8 mouse cellular contexts compared by ENCODE assay signal in genomic region chr9:21724147-21724536, GRCm38 (mm10). TPM values are rescaled to one million over a fixed set of nuclear protein-coding genes. Genes with fewer than 3 reads are reported as not detected.
DNase-seq lines count a peak whose midpoint lies in the region; ATAC-seq lines count a peak whose summit lies in the region.

No protein-coding gene starts in this region.

- H3K27ac ChIP-seq in heart, embryonic 14.5 days (replicated peaks in 1 of 2; ENCODE audit: control insufficient read depth in 1 of 2, insufficient read depth in 1 of 2, low read depth in 2 of 2, low read length in 2 of 2), result peak overlapping the region; percentile 91 to 94
- H3K27ac ChIP-seq in liver, embryonic 13.5 days, result peak overlapping the region; percentile 95
- H3K27ac ChIP-seq in stomach, embryonic 16.5 days (ENCODE audit: low read length), result peak overlapping the region; percentile 98

- H3K27me3 ChIP-seq in heart, embryonic 14.5 days (ENCODE audit: control insufficient read depth, insufficient read depth, low read length), result no peaks in the 10 kb centered on the region
- H3K27me3 ChIP-seq in liver, embryonic 13.5 days, result no peaks in the 10 kb centered on the region
- H3K27me3 ChIP-seq in stomach, embryonic 16.5 days (ENCODE audit: control insufficient read depth, insufficient read depth, low read length), result no peaks in the 10 kb centered on the region

- H3K36me3 ChIP-seq in heart, embryonic 14.5 days (ENCODE audit: control insufficient read depth, insufficient read depth, low read length), result 0 out of 2 replicates have a peak, but pooled peaks cover 3% of the 10 kb centered on the region
- H3K36me3 ChIP-seq in liver, embryonic 13.5 days, result peaks cover 23% of the 10 kb centered on the region
- no peaks in the 10 kb centered on the region for H3K36me3 ChIP-seq in stomach, embryonic 16.5 days (ENCODE audit: control insufficient read depth, insufficient read depth, low read length)

- H3K4me1 ChIP-seq in heart, embryonic 14.5 days (ENCODE audit: control insufficient read depth in 2 of 2, insufficient read depth in 2 of 2, low read length in 2 of 2), result peaks cover 18 to 35% of the 10 kb centered on the region in 2 experiments
- peaks cover 69% of the 10 kb centered on the region for H3K4me1 ChIP-seq in liver, embryonic 13.5 days (replicated peaks)
- peaks cover 37% of the 10 kb centered on the region for H3K4me1 ChIP-seq in stomach, embryonic 16.5 days (ENCODE audit: control insufficient read depth, insufficient read depth, low read length)

- H3K9me3 ChIP-seq in heart, embryonic 14.5 days (ENCODE audit: control insufficient read depth, low read length), result no peaks in the 10 kb centered on the region
- H3K9me3 ChIP-seq in liver, embryonic 13.5 days (replicated peaks), result no peaks in the 10 kb centered on the region
- no peaks in the 10 kb centered on the region for H3K9me3 ChIP-seq in stomach, embryonic 16.5 days (replicated peaks; ENCODE audit: control insufficient read depth, low read length)

- peak overlapping the region; percentile 71 to 80 for H3K4me3 ChIP-seq in heart, embryonic 14.5 days (ENCODE audit: control insufficient read depth in 1 of 2, insufficient read depth in 1 of 2, low read depth in 1 of 2, low read length in 2 of 2)
- H3K4me3 ChIP-seq in liver, embryonic 13.5 days (replicated peaks), result peak overlapping the region; percentile 79
- peak overlapping the region; percentile 73 for H3K4me3 ChIP-seq in stomach, embryonic 16.5 days (replicated peaks; ENCODE audit: low read length)

- under 1% methylated on average over 18 of the region's 18 CpGs for WGBS in heart, embryonic 14.5 days
- under 1% methylated on average over 18 of the region's 18 CpGs for WGBS in liver, embryonic 13.5 days (ENCODE audit: insufficient replicate concordance)
- WGBS in stomach, embryonic 16.5 days, result under 1% methylated on average over 18 of the region's 18 CpGs

- DNase-seq in CD4-positive helper T cell, adult 2 months (ENCODE audit: low read depth, low spot score), result peak; percentile 91
- peak; percentile 91 for DNase-seq in brain, embryonic 18.5 days (ENCODE audit: low read depth, low spot score)
- DNase-seq in kidney, postnatal 14 days, result peak; percentile 93
- peak; percentile 92 for DNase-seq in liver, embryonic 13.5 days
- DNase-seq in neural tube, embryonic 10.5 days (ENCODE audit: extremely low spot score, low spot score), result peak; percentile 93

- peak; percentile 86 for ATAC-seq in erythroid progenitor cell, adult 5-6 weeks (replicated peaks; ENCODE audit: low FRiP score, poor library complexity, severe bottlenecking)
- peak; percentile 93 for ATAC-seq in heart, embryonic 14.5 days (ENCODE audit: insufficient number of reproducible peaks, insufficient read depth, low FRiP score, low read depth)
- ATAC-seq in liver, embryonic 13.5 days (ENCODE audit: low read depth), result peak; percentile 90
- ATAC-seq in stomach, embryonic 16.5 days (ENCODE audit: insufficient read depth, low FRiP score), result peak; percentile 94

- peak overlapping the region; percentile 93 for H3K4me2 ChIP-seq in heart, embryonic 14.5 days (ENCODE audit: low read length)
- H3K4me2 ChIP-seq in liver, embryonic 13.5 days, result peak overlapping the region; percentile 96
- H3K4me2 ChIP-seq in stomach, embryonic 16.5 days (ENCODE audit: low read depth, low read length), result peak overlapping the region; percentile 79

- H3K9ac ChIP-seq in heart, embryonic 14.5 days (ENCODE audit: low read length), result peak overlapping the region; percentile 81
- peak overlapping the region; percentile 86 for H3K9ac ChIP-seq in liver, embryonic 13.5 days
- peak overlapping the region; percentile 79 for H3K9ac ChIP-seq in stomach, embryonic 16.5 days (ENCODE audit: low read length)

RNA-seq across cellular contexts. Expression of gene Ldlr, which starts 0.9 kb away (rescaled TPM):
- 2.5 and 3.6 TPM in 2 replicates for total RNA-seq in erythroid progenitor cell, adult 5-6 weeks (2015; ENCODE audit: low replicate concordance)
- 3.6 and 4.1 TPM in 2 replicates for total RNA-seq in erythroid progenitor cell, adult 5-6 weeks (2017; ENCODE audit: low replicate concordance)
- polyA plus RNA-seq in heart, embryonic 14.5 days (2014; fragmentation: Nextera tagmentation; extraction: Ambion mirVana), result 7.3 and 10.8 TPM in 2 replicates
- polyA plus RNA-seq in liver, embryonic 13.5 days (2015; fragmentation: Nextera tagmentation; extraction: Ambion mirVana), result 18.6 and 22.5 TPM in 2 replicates
- polyA plus RNA-seq in stomach, embryonic 16.5 days (2015; fragmentation: Nextera tagmentation; extraction: Ambion mirVana), result 62.2 and 69.3 TPM in 2 replicates

RNA-seq across cellular contexts. Expression of gene Spc24, which starts 36.0 kb away (rescaled TPM):
- 40.7 and 50.7 TPM in 2 replicates for total RNA-seq in erythroid progenitor cell, adult 5-6 weeks (2015; ENCODE audit: low replicate concordance)
- 68.7 and 98.2 TPM in 2 replicates for total RNA-seq in erythroid progenitor cell, adult 5-6 weeks (2017; ENCODE audit: low replicate concordance)
- polyA plus RNA-seq in heart, embryonic 14.5 days (2014; fragmentation: Nextera tagmentation; extraction: Ambion mirVana), result 82.9 and 97.9 TPM in 2 replicates
- 86.3 and 91.5 TPM in 2 replicates for polyA plus RNA-seq in liver, embryonic 13.5 days (2015; fragmentation: Nextera tagmentation; extraction: Ambion mirVana)
- polyA plus RNA-seq in stomach, embryonic 16.5 days (2015; fragmentation: Nextera tagmentation; extraction: Ambion mirVana), result 83.7 and 87.5 TPM in 2 replicates

Comparison
In these comparisons a context has a peak if more than half of its experiments do, and no peak if none do; other contexts are left out.
1. Peak in every context shown above with its lines: DNase-seq, ATAC-seq, H3K4me3 ChIP-seq and H3K27ac ChIP-seq.